Mouse (Mus musculus) stomach, postnatal 0 days (tissue): ENCODE results near the gene Ms4a14.
"Not testable (repeated sequence)": the region's sequence is repeated elsewhere in the genome, so short reads cannot be mapped to it uniquely, and the experiment has no call there.

Experiments used
- CTCF ChIP-seq: IDR thresholded peaks from 2 replicates; pipeline ENCODE4 v1.5.1; 2016; ENCODE audit warnings: antibody characterized with exemption, low read depth, mild to moderate bottlenecking, moderate library complexity
- EP300 ChIP-seq: optimal IDR thresholded peaks from 2 replicates; pipeline ENCODE3; 2016; ENCODE audit warnings: antibody characterized with exemption

GRCm38 (mm10) chr19:11299529-11299928, 14.7 kb downstream of the Ms4a14 start:
- not testable (repeated sequence) for TF ChIP-seq CTCF, EP300
